Mouse (Mus musculus) kidney, postnatal 14 days (tissue): ENCODE data around the gene Eif4g3.

ENCODE experiments used
- DNase-seq: peaks from one replicate; pipeline ENCODE4 v3.0.0; 2022; ENCODE audit warnings: mixed read lengths

The Eif4g3 gene

GRCm38 (mm10) chr4:137990433-137990832 is 2.4 kb upstream of the Eif4g3 start:
- DNase-seq = no peak

- no peak for DNase-seq
These were observed 1.6 kb upstream of the Eif4g3 start for GRCm38 (mm10) chr4:137991240-137991639.

GRCm38 (mm10) chr4:137993291-137993758 is 503 bp downstream of the Eif4g3 start:
- DNase-seq = peak; percentile 100

GRCm38 (mm10) chr4:137993821-137994561 is 1.2 kb downstream of the Eif4g3 start:
- DNase-seq = peak; percentile 58

GRCm38 (mm10) chr4:137994562-137995336 is 1.9 kb downstream of the Eif4g3 start:
- no peak for DNase-seq

GRCm38 (mm10) chr4:137995399-137995798 is 2.6 kb downstream of the Eif4g3 start:
- peak; percentile 52 for DNase-seq

- DNase-seq = no peak
These were observed 5.4 kb downstream of the Eif4g3 start for GRCm38 (mm10) chr4:137998232-137998631.

- peak; percentile 68 for DNase-seq
These were observed 7.9 kb downstream of the Eif4g3 start for GRCm38 (mm10) chr4:138000682-138001081.

GRCm38 (mm10) chr4:138003909-138004610 is 11.2 kb downstream of the Eif4g3 start:
- DNase-seq = peak; percentile 61

- DNase-seq = no peak
These were observed 13.0 kb downstream of the Eif4g3 start for GRCm38 (mm10) chr4:138005781-138006180.

- no peak for DNase-seq
These were observed 14.3 kb downstream of the Eif4g3 start for GRCm38 (mm10) chr4:138006951-138007613.

GRCm38 (mm10) chr4:138008646-138009045 is 15.8 kb downstream of the Eif4g3 start:
- DNase-seq = peak; percentile 28

GRCm38 (mm10) chr4:138009786-138010502 is 17.1 kb downstream of the Eif4g3 start:
- DNase-seq = no peak

GRCm38 (mm10) chr4:138013723-138014479 is 21.1 kb downstream of the Eif4g3 start:
- DNase-seq = no peak

GRCm38 (mm10) chr4:138015966-138016365 is 23.1 kb downstream of the Eif4g3 start:
- no peak for DNase-seq

GRCm38 (mm10) chr4:138017085-138017637 is 24.3 kb downstream of the Eif4g3 start:
- no peak for DNase-seq

GRCm38 (mm10) chr4:138018011-138018410 is 25.2 kb downstream of the Eif4g3 start:
- DNase-seq = peak; percentile 74

GRCm38 (mm10) chr4:138020231-138020630 is 27.4 kb downstream of the Eif4g3 start:
- no peak for DNase-seq

GRCm38 (mm10) chr4:138021651-138022050 is 28.8 kb downstream of the Eif4g3 start:
- no peak for DNase-seq

GRCm38 (mm10) chr4:138022761-138023160 is 29.9 kb downstream of the Eif4g3 start:
- DNase-seq = no peak
